Mouse (Mus musculus): Measurements from ENCODE around the gene 5830473C10Rik.

GRCm38 (mm10) chr5:90562880-90563279 is 2.0 kb downstream of the 5830473C10Rik start:
- TF ChIP-seq CTCF (conservative IDR thresholded peaks at IDR 0.05; ENCODE audit: low read length) (no peak), POU5F1 (IDR thresholded peaks at IDR 0.05; ENCODE audit: borderline replicate concordance, low read length) (no peak)

Data from E14TG2a.4 (cell line).